Mouse (Mus musculus) embryonic facial prominence, embryonic 14.5 days (tissue): ENCODE results near the gene Ctbs. TPM values are rescaled to one million over a fixed set of nuclear protein-coding genes. Genes with fewer than 3 reads are reported as not detected.

Experiments
- ATAC-seq: fragments of 200-750 bp; cut with Nextera tagmentation; 2 replicates; pipeline ENCODE4 v1.8.0; 2017; ENCODE audit warnings: low read depth, moderate number of reproducible peaks, moderate TSS enrichment
- DNase-seq: peaks from one replicate; pipeline ENCODE4 v3.0.0-alpha.2; 2015; ENCODE audit warnings: low spot score
- H3K27ac ChIP-seq: fragments of 300-500 bp; sonication (generic); replicated peaks from 2 replicates; pipeline ENCODE4 v1.5.1; 2014; ENCODE audit warnings: low read depth, mild to moderate bottlenecking, low read length, moderate library complexity
- H3K27me3 ChIP-seq: fragments of 300-500 bp; sonication (generic); replicated peaks from 2 replicates; pipeline ENCODE4 v1.6.1; 2014; ENCODE audit warnings: low read length; ENCODE audit not compliant: control insufficient read depth, insufficient read depth
- H3K36me3 ChIP-seq: fragments of 300-500 bp; sonication (generic); 2 replicates; pipeline ENCODE4 v1.6.1; 2014; ENCODE audit warnings: low read length, mixed read lengths; ENCODE audit not compliant: control insufficient read depth, insufficient read depth
- H3K4me1 ChIP-seq: fragments of 300-500 bp; sonication (generic); 2 replicates; pipeline ENCODE4 v1.6.1; 2014; ENCODE audit warnings: antibody characterized with exemption, low read length; ENCODE audit not compliant: control insufficient read depth, insufficient read depth
- H3K4me2 ChIP-seq: fragments of 300-500 bp; sonication (generic); 2 replicates; pipeline ENCODE4 v1.6.1; 2014; ENCODE audit warnings: low read depth, mild to moderate bottlenecking, low read length, moderate library complexity, mixed read lengths
- H3K4me3 ChIP-seq: fragments of 300-500 bp; sonication (generic); 2 replicates; pipeline ENCODE4 v1.5.1; 2014; ENCODE audit warnings: low read depth, mild to moderate bottlenecking, low read length
- H3K9ac ChIP-seq: fragments of 300-500 bp; sonication (generic); 2 replicates; pipeline ENCODE4 v1.6.1; 2014; ENCODE audit warnings: low read depth, mild to moderate bottlenecking, low read length, moderate library complexity, mixed read lengths
- H3K9me3 ChIP-seq: fragments of 300-500 bp; sonication (generic); 2 replicates; pipeline ENCODE4 v1.6.1; 2016; ENCODE audit warnings: low read length; ENCODE audit not compliant: control insufficient read depth
- WGBS: fragments of 180-500 bp; shearing (Covaris S2); extraction: QIAGEN DNeasy Blood & Tissue Kit; methylation state at CpG from one replicate; pipeline ENCODE4 v1.1.7; 2014; 5-methylcytosine and 5-hydroxymethylcytosine counted together
- polyA plus RNA-seq: library from polyadenylated mRNA; unstranded; fragments of >200 nt; fragmentation: Nextera tagmentation; extraction: Ambion mirVana; gene quantifications from 2 replicates; pipeline ENCODE4 v1.2.1, GENCODE M21; 2014

Ctbs gene
- polyA plus RNA-seq, 1 experiment from 2014 or later, result 10.5 TPM

GRCm38 (mm10) chr3:146448372-146448771 is 1.2 kb upstream of the Ctbs start:
- ATAC-seq (no peak), DNase-seq (no peak)
- no peaks in the 10 kb centered on the region for H3K27me3 ChIP-seq
- 87% methylated on average over 10 of the region's 10 CpGs for WGBS
- H3K4me2 ChIP-seq, result no peak overlapping the region
- H3K27ac ChIP-seq, result no peak overlapping the region
- 0 out of 2 replicates have a peak, but pooled peaks cover 6% of the 10 kb centered on the region for H3K36me3 ChIP-seq
- H3K4me1 ChIP-seq, result no peaks in the 10 kb centered on the region
- no peak overlapping the region for H3K9ac ChIP-seq
- H3K9me3 ChIP-seq, result peaks cover 4% of the 10 kb centered on the region; the same call in 1 of the 2 replicates
- H3K4me3 ChIP-seq, result no peak overlapping the region

GRCm38 (mm10) chr3:146448969-146449368 is 626 bp upstream of the Ctbs start:
- no peaks in the 10 kb centered on the region for H3K4me1 ChIP-seq
- H3K27ac ChIP-seq, result no peak overlapping the region
- peaks cover 4% of the 10 kb centered on the region; the same call in 1 of the 2 replicates for H3K9me3 ChIP-seq
- no peak for DNase-seq
- H3K4me2 ChIP-seq, result no peak overlapping the region
- H3K36me3 ChIP-seq, result 0 out of 2 replicates have a peak, but pooled peaks cover 6% of the 10 kb centered on the region
- no peak overlapping the region for H3K9ac ChIP-seq
- ATAC-seq, result no peak
- no peak overlapping the region for H3K4me3 ChIP-seq
- WGBS, result 69% methylated on average over 6 of the region's 6 CpGs
- H3K27me3 ChIP-seq, result no peaks in the 10 kb centered on the region

GRCm38 (mm10) chr3:146450371-146450841 is 811 bp downstream of the Ctbs start:
- Histone ChIP-seq H3K27ac (peak overlapping the region; percentile 64), H3K4me2 (peak overlapping the region; percentile 55), H3K9ac (peak overlapping the region; percentile 66), H3K27me3 (no peaks in the 10 kb centered on the region), H3K9me3 (peaks cover 4% of the 10 kb centered on the region; the same call in 1 of the 2 replicates), H3K4me3 (peak overlapping the region; percentile 45), H3K4me1 (no peaks in the 10 kb centered on the region), H3K36me3 (peaks cover 9% of the 10 kb centered on the region)
- peak; percentile 99 for ATAC-seq
- DNase-seq, result peak; percentile 97
- 0% methylated on average over 29 of the region's 29 CpGs for whole genome bisulfite sequencing

- no peak for ATAC-seq
- Histone ChIP-seq H3K27me3 (no peaks in the 10 kb centered on the region), H3K9ac (no peak overlapping the region), H3K27ac (no peak overlapping the region), H3K4me3 (no peak overlapping the region; the same call in 1 of the 2 replicates), H3K4me1 (no peaks in the 10 kb centered on the region), H3K4me2 (peak overlapping the region; percentile 55), H3K36me3 (peaks cover 9% of the 10 kb centered on the region), H3K9me3 (no peaks in the 10 kb centered on the region)
- no peak for DNase-seq
- 85% methylated on average over 5 of the region's 5 CpGs for WGBS
Measured at GRCm38 (mm10) chr3:146451375-146451774, 1.8 kb downstream of the Ctbs start.

- Histone ChIP-seq H3K4me1 (no peaks in the 10 kb centered on the region), H3K4me2 (no peak overlapping the region), H3K9me3 (no peaks in the 10 kb centered on the region), H3K4me3 (no peak overlapping the region), H3K9ac (no peak overlapping the region), H3K36me3 (peaks cover 2% of the 10 kb centered on the region; the same call in 1 of the 2 replicates), H3K27me3 (no peaks in the 10 kb centered on the region), H3K27ac (no peak overlapping the region)
- DNase-seq, result no peak
- ATAC-seq, result no peak
- 57% methylated on average over 2 of the region's 2 CpGs for WGBS
Measured at GRCm38 (mm10) chr3:146462939-146463338, 13.3 kb downstream of the Ctbs start.

GRCm38 (mm10) chr3:146469226-146469625 is 19.6 kb downstream of the Ctbs start:
- 76% methylated on average over 2 of the region's 2 CpGs for WGBS
- no peak overlapping the region for H3K27ac ChIP-seq
- no peak for ATAC-seq

GRCm38 (mm10) chr3:146472657-146473056 is 23.1 kb downstream of the Ctbs start:
- DNase-seq (no peak), ATAC-seq (no peak)
- H3K36me3 ChIP-seq, result no peaks in the 10 kb centered on the region
- H3K27me3 ChIP-seq, result no peaks in the 10 kb centered on the region
- no peak overlapping the region for H3K4me3 ChIP-seq
- H3K27ac ChIP-seq, result no peak overlapping the region
- H3K9me3 ChIP-seq, result no peaks in the 10 kb centered on the region
- no peaks in the 10 kb centered on the region for H3K4me1 ChIP-seq
- WGBS, result 65% methylated on average over 4 of the region's 4 CpGs
- no peak overlapping the region for H3K4me2 ChIP-seq
- no peak overlapping the region for H3K9ac ChIP-seq

More at GRCm38 (mm10) chr3:146469226-146469625, 19.6 kb downstream of the Ctbs start:
- Histone ChIP-seq H3K9ac (no peak overlapping the region), H3K9me3 (no peaks in the 10 kb centered on the region), H3K4me3 (no peak overlapping the region), H3K27me3 (no peaks in the 10 kb centered on the region), H3K36me3 (peaks cover 2% of the 10 kb centered on the region; the same call in 1 of the 2 replicates), H3K4me2 (no peak overlapping the region), H3K4me1 (no peaks in the 10 kb centered on the region)
- no peak for DNase-seq

GRCm38 (mm10) chr3:146473741-146474140 is 24.1 kb downstream of the Ctbs start:
- Histone ChIP-seq H3K4me3 (no peak overlapping the region), H3K27me3 (no peaks in the 10 kb centered on the region), H3K4me2 (no peak overlapping the region), H3K36me3 (no peaks in the 10 kb centered on the region), H3K9ac (no peak overlapping the region), H3K9me3 (no peaks in the 10 kb centered on the region), H3K27ac (no peak overlapping the region), H3K4me1 (no peaks in the 10 kb centered on the region)
- ATAC-seq, result no peak
- no peak for DNase-seq

- H3K4me1 ChIP-seq, result no peaks in the 10 kb centered on the region
- H3K9me3 ChIP-seq, result no peaks in the 10 kb centered on the region
- DNase-seq (no peak), ATAC-seq (no peak)
- no peaks in the 10 kb centered on the region for H3K36me3 ChIP-seq
- no peak overlapping the region for H3K9ac ChIP-seq
- WGBS, result 95% methylated on average over 3 of the region's 3 CpGs
- H3K27ac ChIP-seq, result no peak overlapping the region
- no peaks in the 10 kb centered on the region for H3K27me3 ChIP-seq
- no peak overlapping the region for H3K4me2 ChIP-seq
- no peak overlapping the region for H3K4me3 ChIP-seq
Measured at GRCm38 (mm10) chr3:146474428-146474827, 24.8 kb downstream of the Ctbs start.
